Mouse (Mus musculus): ENCODE measurements around the gene Olfr1364. TPM values are rescaled to one million over a fixed set of nuclear protein-coding genes. Genes with fewer than 3 reads are reported as not detected.

The Olfr1364 gene
- total RNA-seq (2014; rRNA removed) (not detected in 2 replicates), polyA plus RNA-seq (2015; fragmentation: Nextera tagmentation; extraction: Ambion mirVana) (not detected in 2 replicates)

GRCm38 (mm10) chr13:21581659-21582058, at the start of gene Olfr1364:
Olfr1364 (minus strand) TSS chr13:21581759.
- ATAC-seq (ENCODE audit: low FRiP score) = no peak
- 88% methylated on average over 2 of the region's 2 CpGs for WGBS

GRCm38 (mm10) chr13:21613922-21614321, 32.4 kb upstream of the Olfr1364 start, which contains the start of gene Olfr1362:
Olfr1362 (minus strand) TSS chr13:21614022.
- Histone ChIP-seq H3K27me3 (ENCODE audit: insufficient read depth, low read length) (no peaks in the 10 kb centered on the region), H3K27ac (ENCODE audit: low read depth, low read length) (no peak within 1 kb of the TSS), H3K4me1 (ENCODE audit: insufficient read depth, low read length) (no peaks in the 10 kb centered on the region), H3K9ac (replicated peaks; ENCODE audit: low read length, poor library complexity, severe bottlenecking) (no peak within 1 kb of the TSS), H3K4me2 (ENCODE audit: low read depth, low read length, poor library complexity, severe bottlenecking) (no peak within 1 kb of the TSS), H3K9me3 (ENCODE audit: low read length) (no peaks in the 10 kb centered on the region), H3K36me3 (ENCODE audit: insufficient read depth, low read length) (no peaks in the 10 kb centered on the region), H3K4me3 (ENCODE audit: low read depth, low read length) (no peak within 1 kb of the TSS)
- DNase-seq (ENCODE audit: low spot score) (no peak), ATAC-seq (ENCODE audit: low FRiP score) (no peak)
- no peak for TF ChIP-seq CTCF (IDR thresholded peaks at IDR 0.05)

More at GRCm38 (mm10) chr13:21581659-21582058, at the start of gene Olfr1364:
- H3K9me3 ChIP-seq (ENCODE audit: low read length) = no peaks in the 10 kb centered on the region
- H3K27ac ChIP-seq (ENCODE audit: low read depth, low read length) = no peak within 1 kb of the TSS
- no peak within 1 kb of the TSS for H3K4me3 ChIP-seq (ENCODE audit: low read depth, low read length)
- DNase-seq (ENCODE audit: low spot score) = no peak
- no peaks in the 10 kb centered on the region for H3K27me3 ChIP-seq (ENCODE audit: insufficient read depth, low read length)
- no peak within 1 kb of the TSS for H3K9ac ChIP-seq (replicated peaks; ENCODE audit: low read length, poor library complexity, severe bottlenecking)
- no peak within 1 kb of the TSS for H3K4me2 ChIP-seq (ENCODE audit: low read depth, low read length, poor library complexity, severe bottlenecking)
- no peak for TF ChIP-seq CTCF (IDR thresholded peaks at IDR 0.05)
- no peaks in the 10 kb centered on the region for H3K36me3 ChIP-seq (ENCODE audit: insufficient read depth, low read length)
- no peaks in the 10 kb centered on the region for H3K4me1 ChIP-seq (ENCODE audit: insufficient read depth, low read length)

- H3K4me1 ChIP-seq (ENCODE audit: insufficient read depth, low read length) = no peaks in the 10 kb centered on the region
- no peaks in the 10 kb centered on the region for H3K36me3 ChIP-seq (ENCODE audit: insufficient read depth, low read length)
- no peak overlapping the region for H3K27ac ChIP-seq (ENCODE audit: low read depth, low read length)
- 0 out of 2 replicates have a peak, but pooled peaks have one; percentile 23 for ATAC-seq (ENCODE audit: low FRiP score)
- WGBS = 64% methylated on average over 2 of the region's 2 CpGs
- no peaks in the 10 kb centered on the region for H3K9me3 ChIP-seq (ENCODE audit: low read length)
- no peak overlapping the region for H3K4me2 ChIP-seq (ENCODE audit: low read depth, low read length, poor library complexity, severe bottlenecking)
- no peak overlapping the region for H3K4me3 ChIP-seq (ENCODE audit: low read depth, low read length)
- H3K27me3 ChIP-seq (ENCODE audit: insufficient read depth, low read length) = no peaks in the 10 kb centered on the region
- no peak overlapping the region for H3K9ac ChIP-seq (replicated peaks; ENCODE audit: low read length, poor library complexity, severe bottlenecking)
- no peak for DNase-seq (ENCODE audit: low spot score)
- TF ChIP-seq CTCF (IDR thresholded peaks at IDR 0.05) = no peak
These were observed 10.1 kb upstream of the Olfr1364 start for GRCm38 (mm10) chr13:21591618-21592017.

- DNase-seq (ENCODE audit: low spot score) = no peak
- Histone ChIP-seq H3K4me2 (ENCODE audit: low read depth, low read length, poor library complexity, severe bottlenecking) (no peak within 1 kb of the TSS), H3K9me3 (ENCODE audit: low read length) (no peaks in the 10 kb centered on the region), H3K4me3 (ENCODE audit: low read depth, low read length) (no peak within 1 kb of the TSS), H3K27ac (ENCODE audit: low read depth, low read length) (no peak within 1 kb of the TSS), H3K36me3 (ENCODE audit: insufficient read depth, low read length) (no peaks in the 10 kb centered on the region), H3K27me3 (ENCODE audit: insufficient read depth, low read length) (no peaks in the 10 kb centered on the region), H3K4me1 (ENCODE audit: insufficient read depth, low read length) (no peaks in the 10 kb centered on the region), H3K9ac (replicated peaks; ENCODE audit: low read length, poor library complexity, severe bottlenecking) (no peak within 1 kb of the TSS)
- no peak for TF ChIP-seq CTCF (IDR thresholded peaks at IDR 0.05)
- ATAC-seq (ENCODE audit: low FRiP score) = no peak
- WGBS = 48% methylated on average over 1 of the region's 1 CpGs
These were observed 21.8 kb downstream of the Olfr1364 start, which contains the start of gene Olfr1535 for GRCm38 (mm10) chr13:21559793-21560192. Olfr1535 (minus strand) TSS chr13:21559893.

- no peak overlapping the region for H3K4me2 ChIP-seq (ENCODE audit: low read depth, low read length, poor library complexity, severe bottlenecking)
- no peaks in the 10 kb centered on the region for H3K4me1 ChIP-seq (ENCODE audit: insufficient read depth, low read length)
- DNase-seq (ENCODE audit: low spot score) (no peak), ATAC-seq (ENCODE audit: low FRiP score) (no peak)
- WGBS = 58% methylated on average over 3 of the region's 3 CpGs
- H3K27ac ChIP-seq (ENCODE audit: low read depth, low read length) = no peak overlapping the region
- no peak overlapping the region for H3K9ac ChIP-seq (replicated peaks; ENCODE audit: low read length, poor library complexity, severe bottlenecking)
- no peaks in the 10 kb centered on the region for H3K9me3 ChIP-seq (ENCODE audit: low read length)
- H3K36me3 ChIP-seq (ENCODE audit: insufficient read depth, low read length) = no peaks in the 10 kb centered on the region
- H3K27me3 ChIP-seq (ENCODE audit: insufficient read depth, low read length) = no peaks in the 10 kb centered on the region
- H3K4me3 ChIP-seq (ENCODE audit: low read depth, low read length) = no peak overlapping the region
- TF ChIP-seq CTCF (IDR thresholded peaks at IDR 0.05) = no peak
These were observed 31.0 kb downstream of the Olfr1364 start for GRCm38 (mm10) chr13:21550416-21551110.

- Histone ChIP-seq H3K4me1 (ENCODE audit: insufficient read depth, low read length) (no peaks in the 10 kb centered on the region), H3K27me3 (ENCODE audit: insufficient read depth, low read length) (no peaks in the 10 kb centered on the region), H3K4me3 (ENCODE audit: low read depth, low read length) (no peak overlapping the region), H3K27ac (ENCODE audit: low read depth, low read length) (no peak overlapping the region), H3K36me3 (ENCODE audit: insufficient read depth, low read length) (no peaks in the 10 kb centered on the region), H3K4me2 (ENCODE audit: low read depth, low read length, poor library complexity, severe bottlenecking) (no peak overlapping the region), H3K9me3 (ENCODE audit: low read length) (no peaks in the 10 kb centered on the region), H3K9ac (replicated peaks; ENCODE audit: low read length, poor library complexity, severe bottlenecking) (no peak overlapping the region)
- WGBS = 92% methylated on average over 3 of the region's 3 CpGs
- TF ChIP-seq CTCF (IDR thresholded peaks at IDR 0.05) = no peak
- DNase-seq (ENCODE audit: low spot score) (no peak), ATAC-seq (ENCODE audit: low FRiP score) (no peak)
These were observed 32.1 kb downstream of the Olfr1364 start for GRCm38 (mm10) chr13:21549487-21549886.
